Mouse (Mus musculus) thymus, adult 2 months (tissue): ENCODE measurements around the gene Slc16a10.

Source experiments
- CTCF ChIP-seq: fragments of 200-500 bp; IDR thresholded peaks from 2 replicates; pipeline ENCODE4 v1.5.1; 2012; ENCODE audit warnings: mild to moderate bottlenecking, control low read depth, low read length, moderate library complexity, borderline replicate concordance; ENCODE audit not compliant: control insufficient read depth, poor library complexity, insufficient read depth; ENCODE audit errors: extremely low read depth
- POLR2A ChIP-seq: fragments of 200-500 bp; IDR thresholded peaks from 2 replicates; pipeline ENCODE4 v1.6.1; 2012; ENCODE audit warnings: mild to moderate bottlenecking, low read length, control low read depth, moderate library complexity; ENCODE audit not compliant: control insufficient read depth, poor library complexity, insufficient read depth; ENCODE audit errors: extremely low read depth

GRCm38 (mm10) chr10:40068595-40068994, 73.5 kb downstream of the Slc16a10 start:
- no peak for TF ChIP-seq CTCF
- TF ChIP-seq POLR2A: no peak
